In the genomic region with DNA sequence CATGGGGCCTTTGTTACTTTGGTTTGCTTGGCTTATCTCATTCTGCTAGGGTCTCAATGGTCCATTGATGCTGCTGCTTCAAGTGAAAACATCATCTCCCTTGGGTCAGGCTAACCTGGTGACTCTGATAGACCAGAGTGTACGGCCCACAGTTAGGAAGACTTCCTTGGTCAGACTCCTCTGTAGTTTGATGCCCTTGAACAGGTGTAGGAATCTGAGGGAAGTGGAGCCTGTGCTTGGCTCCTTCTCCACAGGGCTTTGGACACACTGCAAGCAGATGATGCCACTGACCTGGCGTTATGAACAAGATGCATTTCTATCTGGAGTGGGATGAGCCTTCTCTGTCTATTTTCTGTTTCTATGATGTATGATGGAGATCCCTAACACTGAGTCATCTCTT, we compare ENCODE assay signal across 28 mouse cellular contexts. TPM values are rescaled to one million over a fixed set of nuclear protein-coding genes. Genes with fewer than 3 reads are reported as not detected.
"Had no signal": no experiment of that assay in that cellular context is flagged by ENCODE, and none has a peak within 500 bp of the region (broad histone marks: within the 10 kb centered on the region; RNA-seq: fewer than 3 reads in every experiment).

No protein-coding gene starts in this region.

- H3K4me3 ChIP-seq: embryonic facial prominence, embryonic 10.5 days; embryonic facial prominence, embryonic 12.5 days; embryonic facial prominence, embryonic 13.5 days; embryonic facial prominence, embryonic 15.5 days; erythroblast, embryonic 14.5 days; forebrain, embryonic 10.5 days; forebrain, embryonic 12.5 days; forebrain, embryonic 13.5 days; forebrain, embryonic 15.5 days; gastrocnemius, adult 2 months; heart, adult 2 months had no signal

- H3K4me2 ChIP-seq: embryonic facial prominence, embryonic 12.5 days; embryonic facial prominence, embryonic 13.5 days; embryonic facial prominence, embryonic 15.5 days; forebrain, embryonic 12.5 days; forebrain, embryonic 13.5 days; forebrain, embryonic 15.5 days had no signal

- H3K36me3 ChIP-seq: embryonic facial prominence, embryonic 10.5 days; embryonic facial prominence, embryonic 12.5 days; embryonic facial prominence, embryonic 13.5 days; embryonic facial prominence, embryonic 15.5 days; forebrain, embryonic 10.5 days; forebrain, embryonic 12.5 days; forebrain, embryonic 15.5 days had no signal

- H3K27me3 ChIP-seq: embryonic facial prominence, embryonic 12.5 days; embryonic facial prominence, embryonic 13.5 days; embryonic facial prominence, embryonic 15.5 days; forebrain, embryonic 12.5 days; forebrain, embryonic 13.5 days; forebrain, embryonic 15.5 days had no signal

- H3K9ac ChIP-seq: embryonic facial prominence, embryonic 12.5 days; embryonic facial prominence, embryonic 13.5 days; embryonic facial prominence, embryonic 15.5 days; forebrain, embryonic 12.5 days; forebrain, embryonic 13.5 days; forebrain, embryonic 15.5 days; forebrain, postnatal 0 days had no signal

- H3K4me1 ChIP-seq: embryonic facial prominence, embryonic 10.5 days; embryonic facial prominence, embryonic 12.5 days; embryonic facial prominence, embryonic 13.5 days; embryonic facial prominence, embryonic 15.5 days had no signal

- ATAC-seq: forebrain, embryonic 13.5 days; forebrain, embryonic 14.5 days; forebrain, embryonic 15.5 days; forebrain, embryonic 16.5 days; forebrain, postnatal 0 days had no signal

- H3K27ac ChIP-seq: embryonic facial prominence, embryonic 10.5 days; embryonic facial prominence, embryonic 12.5 days; embryonic facial prominence, embryonic 13.5 days; embryonic facial prominence, embryonic 15.5 days; forebrain, embryonic 10.5 days; forebrain, embryonic 12.5 days; forebrain, embryonic 13.5 days; forebrain, embryonic 15.5 days; gastrocnemius, adult 2 months; heart, adult 2 months had no signal

- DNase-seq: cerebellum, adult 8-10 months; cerebellum, adult 9-10 months; cerebellum, adult 9-11 months; cerebellum, postnatal 10 days; cerebellum, postnatal 14 days; cerebellum, postnatal 25 days; cerebellum, postnatal 36 days; embryo, embryonic 11 days; forebrain, postnatal 0 days; gastrocnemius, adult 2 months; gastrocnemius, postnatal 10 days; gastrocnemius, postnatal 14 days; gastrocnemius, postnatal 25 days; gastrocnemius, postnatal 36 days; heart, adult 18-20 months; heart, adult 2 months had no signal

- H3K9me3 ChIP-seq: embryonic facial prominence, embryonic 10.5 days; embryonic facial prominence, embryonic 12.5 days; embryonic facial prominence, embryonic 13.5 days; embryonic facial prominence, embryonic 15.5 days; forebrain, embryonic 10.5 days; forebrain, embryonic 12.5 days; forebrain, embryonic 13.5 days; forebrain, embryonic 15.5 days had no signal

RNA-seq across cellular contexts. Expression of a gene that starts 11.1 kb away (rescaled TPM):
- total RNA-seq: granulocyte monocyte progenitor cell, adult 5-6 weeks had no signal
- polyA plus RNA-seq: erythroblast, embryonic 14.5 days had no signal
